Mouse (Mus musculus): Measurements from ENCODE around the gene Gpr137c.

Gene Gpr137c

DNA sequence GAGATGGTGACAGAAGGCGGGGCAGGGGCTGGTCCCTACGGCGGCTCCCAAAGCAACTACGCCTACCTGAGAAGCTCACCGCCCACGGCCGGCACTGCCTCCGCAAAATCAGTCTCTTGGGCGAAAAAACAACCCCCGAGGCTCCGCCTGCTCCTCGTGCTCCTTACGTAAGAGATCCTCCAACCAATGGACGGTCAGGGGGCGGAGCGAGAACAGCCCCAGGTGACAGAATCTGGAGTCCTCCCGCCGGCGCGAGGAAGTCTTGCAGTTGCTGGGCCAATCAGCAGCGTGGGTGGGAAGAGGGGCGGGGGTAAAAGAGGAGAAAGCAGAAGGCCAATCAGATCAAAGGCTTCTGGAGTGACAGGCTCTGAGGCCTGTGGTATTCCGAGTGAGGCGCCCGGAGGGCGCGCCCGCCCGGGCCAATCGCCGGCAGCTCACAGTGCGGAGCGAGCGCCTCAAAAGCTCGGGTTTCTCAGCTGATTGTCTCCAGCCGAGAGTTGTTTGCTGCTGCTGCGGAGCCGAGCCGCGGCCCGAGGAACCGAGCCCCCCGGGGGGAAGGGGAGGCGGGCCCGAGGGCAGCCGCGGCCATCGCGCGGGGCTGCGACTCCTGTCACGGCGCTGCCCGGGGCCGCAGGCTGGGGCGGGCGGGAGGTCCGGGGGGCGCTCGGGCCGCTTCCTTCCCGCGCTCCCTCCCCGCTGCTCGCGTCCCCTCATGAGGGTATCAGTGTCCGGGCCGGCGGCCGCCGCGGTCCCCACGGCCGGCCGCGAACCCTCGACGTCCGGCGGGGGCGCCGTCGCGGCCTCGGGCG, at the start of gene Gpr137c:
Gene Gpr137c (plus strand): TSS at position 437 of the 809 bp plus-strand sequence.
- DNase-seq, result peak; percentile 100

DNA sequence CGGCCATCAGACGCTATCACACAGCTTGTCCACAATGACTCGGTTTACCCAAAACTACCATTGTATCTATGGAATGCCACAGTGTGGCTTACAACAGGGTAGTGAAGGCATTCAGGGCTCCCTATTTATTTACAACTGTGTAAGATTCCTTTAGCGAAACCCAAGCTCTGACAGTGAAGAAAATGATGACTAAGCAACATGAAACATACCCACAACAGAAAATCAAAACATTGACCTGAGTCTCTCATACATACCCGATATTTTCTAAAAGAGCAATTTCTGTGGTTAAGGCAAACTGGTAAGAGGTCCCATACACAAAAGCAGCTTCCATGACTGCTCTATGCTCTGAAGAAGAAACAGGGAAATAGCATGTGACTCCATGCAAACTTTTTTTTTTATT, 47.3 kb upstream of the Gpr137c start:
- no peak for DNase-seq

GRCm38 (mm10) chr14:45175012-45175740, 44.3 kb upstream of the Gpr137c start:
- no peak for DNase-seq

GRCm38 (mm10) chr14:45179186-45179585, 40.3 kb upstream of the Gpr137c start:
- no peak for DNase-seq

GRCm38 (mm10) chr14:45179606-45180005, 39.9 kb upstream of the Gpr137c start:
- DNase-seq, result no peak

DNA sequence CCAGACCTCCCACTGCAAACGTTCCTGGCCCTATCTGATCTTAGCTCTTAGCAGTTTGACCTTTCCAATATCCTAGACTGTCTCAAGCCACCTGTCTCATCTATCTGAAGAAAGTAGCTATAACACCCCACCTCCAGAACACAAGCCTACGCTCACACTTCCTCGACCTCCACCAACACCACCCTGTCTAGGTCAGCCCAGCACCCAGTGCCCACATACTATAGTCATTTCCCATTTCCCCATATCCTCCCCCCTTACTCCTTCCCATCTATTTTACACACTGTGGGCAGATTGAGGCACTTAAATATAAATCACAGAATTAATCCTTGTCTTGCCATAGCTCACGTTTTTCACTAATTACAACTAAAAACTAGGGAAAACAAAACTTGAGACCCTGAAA, 37.9 kb upstream of the Gpr137c start:
- no peak for DNase-seq

DNA sequence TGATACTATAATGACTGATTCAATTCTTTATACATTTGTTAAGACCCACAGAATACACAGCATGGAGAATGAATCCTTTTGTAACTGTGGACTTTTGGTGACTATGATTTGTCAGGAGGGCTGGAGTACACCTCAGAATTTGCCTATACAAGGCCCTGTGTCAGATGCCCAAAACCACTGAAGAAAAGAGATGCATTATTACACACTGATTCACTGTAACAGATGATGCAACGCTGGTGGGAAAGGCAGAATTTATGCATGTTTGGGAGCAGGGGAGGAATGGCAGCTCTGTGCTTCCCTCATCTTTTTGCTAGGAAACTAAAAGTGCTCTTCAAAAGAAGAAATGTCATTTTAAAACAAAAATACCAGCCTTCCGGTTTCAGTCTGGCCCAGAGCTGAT, 28.5 kb upstream of the Gpr137c start:
- DNase-seq, result no peak

- DNase-seq, result no peak
Observed at GRCm38 (mm10) chr14:45200607-45201006, 18.9 kb upstream of the Gpr137c start.

DNA sequence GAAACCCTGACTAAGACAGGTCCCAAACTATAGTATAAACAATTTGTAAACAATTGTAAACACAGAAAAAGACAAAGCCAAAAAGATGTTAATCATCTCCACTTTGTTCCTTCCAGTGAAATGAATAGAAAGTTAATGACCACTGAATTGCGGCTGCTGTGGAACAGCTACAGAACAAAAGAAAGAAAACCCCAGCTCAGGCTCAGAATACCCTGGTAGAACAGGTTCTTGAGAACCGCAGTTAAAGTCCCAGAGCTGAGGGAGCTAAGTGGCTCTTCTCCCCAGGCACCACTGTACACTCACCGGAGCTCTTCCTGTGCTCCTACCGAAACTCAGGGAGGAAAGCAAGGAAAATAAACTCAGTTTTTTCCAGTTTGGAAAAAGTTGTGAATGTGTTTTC, 8.8 kb upstream of the Gpr137c start:
- DNase-seq, result no peak

- no peak for DNase-seq
Observed at GRCm38 (mm10) chr14:45211431-45211830, 8.1 kb upstream of the Gpr137c start.

GRCm38 (mm10) chr14:45216711-45217340, 2.7 kb upstream of the Gpr137c start:
- no peak for DNase-seq

GRCm38 (mm10) chr14:45217693-45218092, 1.8 kb upstream of the Gpr137c start:
- DNase-seq, result peak; percentile 32

GRCm38 (mm10) chr14:45220090-45220956, 806 bp downstream of the Gpr137c start, which contains the start of gene Txndc16:
Txndc16 (minus strand) TSS chr14:45220328.
- DNase-seq, result peak; percentile 93

GRCm38 (mm10) chr14:45220957-45221630, 1.6 kb downstream of the Gpr137c start:
- no peak for DNase-seq

GRCm38 (mm10) chr14:45239042-45239441, 19.5 kb downstream of the Gpr137c start:
- no peak for DNase-seq

- DNase-seq, result no peak
Observed at GRCm38 (mm10) chr14:45241613-45242012, 22.1 kb downstream of the Gpr137c start.

DNA sequence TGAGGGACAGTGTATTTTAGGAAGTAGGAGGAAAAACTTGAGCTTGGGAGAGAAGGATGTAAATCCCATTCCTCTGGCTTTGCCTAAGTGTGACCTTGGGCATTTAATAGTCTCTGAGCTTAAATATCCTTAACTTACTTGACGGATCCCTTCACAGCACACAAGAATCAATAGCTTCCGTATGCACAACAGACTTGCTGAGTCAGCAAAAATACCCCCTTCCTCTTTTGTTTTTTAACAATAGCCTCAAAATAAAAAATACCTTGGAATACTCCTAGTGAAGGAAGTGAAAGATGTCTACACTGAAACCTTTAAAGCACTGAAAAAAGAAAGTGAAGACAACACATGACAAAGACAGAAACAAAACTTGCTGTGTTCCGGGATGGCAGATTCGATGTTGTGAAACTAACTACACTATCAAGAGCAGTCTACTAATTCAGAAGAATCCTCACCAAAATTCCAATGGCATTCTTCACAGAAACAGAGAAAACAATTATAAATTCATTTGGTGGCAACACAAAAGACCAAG, 32.1 kb downstream of the Gpr137c start:
- DNase-seq, result no peak

- no peak for DNase-seq
Observed at GRCm38 (mm10) chr14:45263831-45264592, 44.5 kb downstream of the Gpr137c start.

DNA sequence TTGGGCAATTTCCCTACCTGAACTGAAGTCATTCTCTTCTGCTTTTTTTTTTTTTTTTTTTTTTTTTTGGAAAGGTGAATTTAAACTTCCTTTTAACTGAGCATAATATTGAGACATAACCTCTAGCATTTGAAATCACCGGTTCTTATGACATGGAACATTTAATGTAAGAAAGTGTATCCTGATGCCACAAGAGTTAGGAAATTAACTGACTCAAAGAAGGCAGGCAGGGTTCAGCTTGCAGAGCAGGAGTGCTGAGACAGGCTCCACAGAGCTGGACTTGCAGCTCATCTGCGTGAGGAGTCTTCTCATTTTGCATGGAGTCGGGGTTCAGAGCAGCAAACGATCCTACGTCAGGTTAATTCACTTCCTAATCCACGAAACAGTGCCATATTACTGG, 56.3 kb downstream of the Gpr137c start:
- no peak for DNase-seq

GRCm38 (mm10) chr14:45282066-45282465, 62.5 kb downstream of the Gpr137c start:
- no peak for DNase-seq

GRCm38 (mm10) chr14:45291608-45292007, 72.1 kb downstream of the Gpr137c start:
- no peak for DNase-seq

All from cerebellum, adult 9-11 months (tissue).